Mouse (Mus musculus) C2C12 (cell line): Measurements from ENCODE around the gene Fli1. TPM values are rescaled to one million over a fixed set of nuclear protein-coding genes. Genes with fewer than 3 reads are reported as not detected.

Experiments
- H3K27me3 ChIP-seq: one replicate; pipeline ENCODE4 v1.6.1; 2011; ENCODE audit not compliant: control insufficient read depth, insufficient read depth, insufficient read length
- H3K36me3 ChIP-seq: one replicate; pipeline ENCODE4 v1.6.1; 2011; ENCODE audit not compliant: control insufficient read depth, insufficient read depth
- H3K4me3 ChIP-seq: one replicate; pipeline ENCODE4 v1.5.1; 2011; ENCODE audit warnings: mild to moderate bottlenecking, control low read depth; ENCODE audit not compliant: poor library complexity, insufficient read depth, severe bottlenecking
- H3K79me2 ChIP-seq: one replicate; pipeline ENCODE4 v1.6.1; 2011; ENCODE audit not compliant: control insufficient read depth, insufficient read depth
- H3K79me3 ChIP-seq: one replicate; pipeline ENCODE4 v1.6.1; 2011; ENCODE audit warnings: low read depth, control low read depth
- H3ac ChIP-seq: one replicate; pipeline ENCODE3; 2011; ENCODE audit warnings: low read depth; ENCODE audit not compliant: control insufficient read depth, insufficient read length
- CEBPB ChIP-seq: IDR thresholded peaks from one replicate; pipeline ENCODE4 v1.6.1; 2011; ENCODE audit warnings: low read depth, mild to moderate bottlenecking, control low read depth, moderate library complexity
- CTCF ChIP-seq: IDR thresholded peaks from one replicate; pipeline ENCODE4 v1.5.1; 2011; ENCODE audit not compliant: control insufficient read depth, insufficient read depth, insufficient read length
- FOSL1 ChIP-seq: IDR thresholded peaks from one replicate; pipeline ENCODE4 v1.8.0; 2011; ENCODE audit warnings: mild to moderate bottlenecking, low read length; ENCODE audit not compliant: poor library complexity, insufficient read depth, severe bottlenecking
- MAX ChIP-seq: IDR thresholded peaks from one replicate; pipeline ENCODE4 v1.6.1; 2011; ENCODE audit warnings: mild to moderate bottlenecking, control low read depth
- MYOD1 ChIP-seq: IDR thresholded peaks from one replicate; pipeline ENCODE4 v1.6.1; 2011; ENCODE audit warnings: low read depth; ENCODE audit not compliant: control insufficient read depth, insufficient read length
- MYOG ChIP-seq: IDR thresholded peaks from one replicate; pipeline ENCODE4 v1.6.1; 2011; ENCODE audit not compliant: control insufficient read depth, insufficient read length; ENCODE audit errors: extremely low read depth
- USF1 ChIP-seq: IDR thresholded peaks from one replicate; pipeline ENCODE4 v1.6.1; 2011; ENCODE audit warnings: low read depth, mild to moderate bottlenecking, control low read depth, moderate library complexity
- polyA plus RNA-seq: library from polyadenylated mRNA; unstranded; fragments of >200 nt; fragmentation: generic; extraction: Trizol; gene quantifications from one replicate; pipeline ENCODE4 v1.2.1, GENCODE M21; 2012; ENCODE audit warnings: missing spikeins

Fli1 gene
- polyA plus RNA-seq, 1 experiment: not detected

DNA sequence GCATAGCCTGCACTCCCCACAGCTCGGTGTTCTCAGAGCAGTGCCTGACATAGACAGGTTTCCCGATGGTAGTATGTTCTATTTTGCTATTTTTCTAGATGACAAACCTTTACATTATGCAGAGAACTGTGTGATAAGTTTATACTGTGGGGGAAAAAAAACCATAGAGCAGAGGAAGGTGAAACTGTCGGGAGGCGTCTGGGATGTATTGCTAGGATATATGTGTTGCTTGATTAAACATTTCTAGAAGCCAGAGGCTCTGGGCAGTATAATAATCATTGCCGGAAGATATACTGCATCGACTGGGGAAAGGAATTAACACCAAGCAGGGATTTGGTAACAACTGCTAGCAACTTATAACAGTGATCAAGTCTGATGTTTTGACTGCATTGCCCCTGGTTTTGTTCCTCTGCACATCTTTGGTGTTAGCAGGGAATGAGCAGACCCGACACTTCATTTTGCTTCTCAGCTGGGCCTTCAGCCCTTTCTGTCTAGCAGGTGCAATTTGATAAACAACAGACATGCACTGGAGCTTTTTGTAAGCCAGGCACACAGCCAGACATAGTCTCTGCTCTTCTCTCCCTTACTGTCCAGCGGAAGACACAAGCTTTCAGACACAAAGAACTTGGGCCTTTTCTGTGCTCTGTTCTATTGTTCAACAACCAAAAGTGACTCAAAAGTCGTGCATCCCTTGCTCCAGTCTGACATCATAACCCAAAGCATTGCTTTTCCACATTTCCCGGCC is 129.7 kb downstream of the Fli1 start:
- H3K27me3 ChIP-seq: peaks cover 66% of the 10 kb centered on the region

GRCm38 (mm10) chr9:32411507-32411906 is 131.2 kb downstream of the Fli1 start:
- H3K27me3 ChIP-seq: peaks cover 64% of the 10 kb centered on the region
- no peak overlapping the region for H3K4me3 ChIP-seq
- no peaks in the 10 kb centered on the region for H3K79me2 ChIP-seq
- H3ac ChIP-seq: no peak overlapping the region
- no peaks in the 10 kb centered on the region for H3K36me3 ChIP-seq
- TF ChIP-seq MYOD1: no peak
- TF ChIP-seq FOSL1: no peak
- TF ChIP-seq USF1: no peak
- TF ChIP-seq CEBPB: no peak
- no peak for TF ChIP-seq MYOG
- TF ChIP-seq MAX: no peak
- TF ChIP-seq CTCF: no peak
- no peaks in the 10 kb centered on the region for H3K79me3 ChIP-seq

More for the DNA sequence above, 129.7 kb downstream of the Fli1 start:
- Histone ChIP-seq H3K79me2 (no peaks in the 10 kb centered on the region), H3K4me3 (no peak overlapping the region), H3K36me3 (no peaks in the 10 kb centered on the region), H3K79me3 (no peaks in the 10 kb centered on the region), H3ac (no peak overlapping the region)
- TF ChIP-seq MYOG (no peak), FOSL1 (no peak), MYOD1 (no peak), MAX (no peak), USF1 (no peak), CTCF (no peak), CEBPB (no peak)

GRCm38 (mm10) chr9:32410671-32411070 is 132.0 kb downstream of the Fli1 start:
- peaks cover 65% of the 10 kb centered on the region for H3K27me3 ChIP-seq
- no peak for TF ChIP-seq MYOD1
- no peak for TF ChIP-seq CEBPB
- no peak for TF ChIP-seq MAX
- no peak for TF ChIP-seq FOSL1
- no peak for TF ChIP-seq USF1
- TF ChIP-seq CTCF: no peak
- no peak for TF ChIP-seq MYOG
- H3K36me3 ChIP-seq: no peaks in the 10 kb centered on the region
- H3K79me3 ChIP-seq: no peaks in the 10 kb centered on the region
- no peak overlapping the region for H3ac ChIP-seq
- H3K4me3 ChIP-seq: no peak overlapping the region
- no peaks in the 10 kb centered on the region for H3K79me2 ChIP-seq

DNA sequence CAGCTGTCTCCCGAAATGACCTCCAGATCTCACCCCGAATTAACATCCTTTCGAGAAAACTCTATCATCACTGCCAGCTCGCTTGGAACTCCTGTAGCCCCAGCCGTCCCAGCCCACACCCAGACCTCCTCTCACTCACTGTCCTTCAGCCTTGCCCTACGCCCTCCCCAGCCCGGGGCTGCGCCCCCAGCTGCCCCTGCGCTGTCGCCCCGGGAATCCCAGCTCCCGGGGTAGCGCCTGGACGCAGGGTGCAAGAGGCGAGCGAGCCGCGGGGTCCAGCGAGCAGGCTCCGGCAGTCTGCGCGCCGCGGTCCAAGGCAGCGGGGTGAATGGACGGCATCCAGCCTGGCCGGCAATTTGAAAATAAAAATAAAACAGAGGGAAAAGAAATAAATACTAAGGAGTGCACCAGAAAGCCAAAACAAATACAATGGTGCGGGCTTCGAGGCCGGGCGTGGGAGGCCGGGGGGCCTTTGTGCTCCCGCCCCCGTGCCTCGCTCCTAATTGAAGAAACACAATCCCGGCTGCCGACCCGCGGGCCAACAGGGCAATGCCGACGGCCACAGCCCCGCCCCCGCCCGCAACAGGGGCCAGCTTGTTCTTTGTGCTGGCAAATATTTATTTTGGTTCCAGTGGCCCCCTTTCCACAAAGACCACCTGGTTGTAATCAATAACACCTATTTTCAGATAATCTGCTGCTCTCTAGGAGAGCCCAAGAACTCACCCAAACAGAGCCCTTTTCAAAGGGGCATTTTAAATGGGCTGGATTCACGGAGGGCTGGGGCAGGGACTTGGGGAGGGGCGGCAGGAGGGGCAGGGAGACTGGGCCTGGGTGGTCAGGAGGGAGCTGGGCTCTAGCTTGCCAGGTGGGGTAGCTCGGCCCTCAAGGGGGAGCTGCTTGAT is 133.3 kb downstream of the Fli1 start:
- Histone ChIP-seq H3K4me3 (no peak overlapping the region), H3K27me3 (peaks cover 62% of the 10 kb centered on the region), H3K79me3 (no peaks in the 10 kb centered on the region), H3ac (no peak overlapping the region), H3K36me3 (no peaks in the 10 kb centered on the region), H3K79me2 (no peaks in the 10 kb centered on the region)
- TF ChIP-seq FOSL1: no peak
- no peak for TF ChIP-seq CEBPB
- no peak for TF ChIP-seq MYOD1
- TF ChIP-seq CTCF: no peak

- Histone ChIP-seq H3K36me3 (no peaks in the 10 kb centered on the region), H3K4me3 (no peak overlapping the region), H3K79me3 (no peaks in the 10 kb centered on the region), H3K79me2 (no peaks in the 10 kb centered on the region), H3K27me3 (peaks cover 62% of the 10 kb centered on the region), H3ac (no peak overlapping the region)
- TF ChIP-seq CTCF: no peak
- TF ChIP-seq CEBPB: no peak
- no peak for TF ChIP-seq MYOG
- no peak for TF ChIP-seq MAX
- TF ChIP-seq MYOD1: no peak
- no peak for TF ChIP-seq FOSL1
- no peak for TF ChIP-seq USF1
Observed at GRCm38 (mm10) chr9:32408730-32409059, 134.0 kb downstream of the Fli1 start.
